Mouse (Mus musculus) cerebellum, adult 8-10 months (tissue): Measurements from ENCODE around the gene Elp6.

ENCODE experiments used
- DNase-seq: peaks from one replicate; pipeline ENCODE4 v3.0.0; 2022

Elp6 gene

GRCm38 (mm10) chr9:110304969-110305651 is at the start of gene Elp6:
Elp6 (plus strand) TSS chr9:110305173.
- peak; percentile 92 for DNase-seq

- DNase-seq: no peak
Measured at GRCm38 (mm10) chr9:110255407-110256019, 49.5 kb upstream of the Elp6 start.

- DNase-seq: peak; percentile 49
Measured at GRCm38 (mm10) chr9:110258646-110259045, 46.3 kb upstream of the Elp6 start.

- DNase-seq: no peak
Measured at GRCm38 (mm10) chr9:110259118-110259517, 45.9 kb upstream of the Elp6 start.

- DNase-seq: no peak
Measured at GRCm38 (mm10) chr9:110263181-110263580, 41.8 kb upstream of the Elp6 start.

GRCm38 (mm10) chr9:110264991-110265390 is 40.0 kb upstream of the Elp6 start:
- DNase-seq: no peak

- DNase-seq: no peak
Measured at GRCm38 (mm10) chr9:110268416-110268815, 36.6 kb upstream of the Elp6 start.

- no peak for DNase-seq
Measured at GRCm38 (mm10) chr9:110272330-110272729, 32.6 kb upstream of the Elp6 start.

GRCm38 (mm10) chr9:110273507-110273906 is 31.5 kb upstream of the Elp6 start:
- DNase-seq: no peak

GRCm38 (mm10) chr9:110275882-110276281 is 29.1 kb upstream of the Elp6 start:
- DNase-seq: no peak

GRCm38 (mm10) chr9:110277431-110277881 is 27.5 kb upstream of the Elp6 start:
- no peak for DNase-seq

GRCm38 (mm10) chr9:110284075-110284697 is 20.8 kb upstream of the Elp6 start:
- DNase-seq: no peak

GRCm38 (mm10) chr9:110287321-110287924 is 17.6 kb upstream of the Elp6 start:
- peak; percentile 54 for DNase-seq

GRCm38 (mm10) chr9:110293254-110293718 is 11.7 kb upstream of the Elp6 start:
- DNase-seq: no peak

- no peak for DNase-seq
Measured at GRCm38 (mm10) chr9:110293873-110294415, 11.0 kb upstream of the Elp6 start.

GRCm38 (mm10) chr9:110294786-110295185 is 10.2 kb upstream of the Elp6 start:
- DNase-seq: no peak

- peak; percentile 84 for DNase-seq
Measured at GRCm38 (mm10) chr9:110296867-110297627, 7.9 kb upstream of the Elp6 start.

- no peak for DNase-seq
Measured at GRCm38 (mm10) chr9:110304516-110304915, 457 bp upstream of the Elp6 start.

- no peak for DNase-seq
Measured at GRCm38 (mm10) chr9:110306371-110306770, 1.4 kb downstream of the Elp6 start.

- no peak for DNase-seq
Measured at GRCm38 (mm10) chr9:110314706-110315105, 9.7 kb downstream of the Elp6 start.

GRCm38 (mm10) chr9:110315410-110315809 is 10.4 kb downstream of the Elp6 start:
- no peak for DNase-seq

GRCm38 (mm10) chr9:110315904-110316303 is 10.9 kb downstream of the Elp6 start:
- no peak for DNase-seq
